Mouse (Mus musculus) embryonic facial prominence, embryonic 11.5 days (tissue): ENCODE data around the gene Lrrc27. TPM values are rescaled to one million over a fixed set of nuclear protein-coding genes. Genes with fewer than 3 reads are reported as not detected.
A peak's percentile ranks its signal among the peaks of the same experiment; 100 is the strongest.

ENCODE experiments used
- ATAC-seq: fragments of 200-750 bp; cut with Nextera tagmentation; replicated peaks from 2 replicates; pipeline ENCODE4 v1.8.0; 2017; ENCODE audit warnings: low read depth; ENCODE audit not compliant: insufficient number of reproducible peaks, low FRiP score, low TSS enrichment
- DNase-seq: peaks from one replicate; pipeline ENCODE4 v3.0.0-alpha.2; 2015; ENCODE audit warnings: low spot score
- H3K27ac ChIP-seq: fragments of 300-500 bp; sonication (generic); replicated peaks from 2 replicates; pipeline ENCODE4 v1.5.1; 2014; ENCODE audit warnings: mild to moderate bottlenecking, low read depth, low read length, control low read depth
- H3K27me3 ChIP-seq: fragments of 300-500 bp; sonication (generic); 2 replicates; pipeline ENCODE4 v1.6.1; 2014; ENCODE audit warnings: mild to moderate bottlenecking, low read length, moderate library complexity, mixed read lengths; ENCODE audit not compliant: control insufficient read depth, insufficient read depth
- H3K36me3 ChIP-seq: fragments of 300-500 bp; sonication (generic); replicated peaks from 2 replicates; pipeline ENCODE4 v1.6.1; 2014; ENCODE audit warnings: low read depth, mild to moderate bottlenecking, low read length, moderate library complexity, mixed read lengths; ENCODE audit not compliant: control insufficient read depth, insufficient read depth
- H3K4me1 ChIP-seq: fragments of 300-500 bp; sonication (generic); 2 replicates; pipeline ENCODE4 v1.6.1; 2014; ENCODE audit warnings: low read length, mixed read lengths; ENCODE audit not compliant: control insufficient read depth, insufficient read depth
- H3K4me2 ChIP-seq: fragments of 300-500 bp; sonication (generic); 2 replicates; pipeline ENCODE4 v1.6.1; 2014; ENCODE audit warnings: low read depth, mild to moderate bottlenecking, control low read depth, low read length, moderate library complexity
- H3K4me3 ChIP-seq: fragments of 300-500 bp; sonication (generic); 2 replicates; pipeline ENCODE4 v1.5.1; 2014; ENCODE audit warnings: low read depth, low read length, control low read depth
- H3K9ac ChIP-seq: fragments of 300-500 bp; sonication (generic); replicated peaks from 2 replicates; pipeline ENCODE4 v1.6.1; 2014; ENCODE audit warnings: mild to moderate bottlenecking, control low read depth, low read length
- H3K9me3 ChIP-seq: fragments of 300-500 bp; sonication (generic); replicated peaks from 2 replicates; pipeline ENCODE4 v1.6.1; 2016; ENCODE audit warnings: mild to moderate bottlenecking, low read length, inconsistent platforms, mixed read lengths; ENCODE audit not compliant: control insufficient read depth
- WGBS: fragments of 180-500 bp; shearing (Covaris S2); extraction: QIAGEN DNeasy Blood & Tissue Kit; methylation state at CpG from one replicate; pipeline ENCODE4 v1.1.7; 2014; 5-methylcytosine and 5-hydroxymethylcytosine counted together
- polyA plus RNA-seq: library from polyadenylated mRNA; unstranded; fragments of >200 nt; fragmentation: Nextera tagmentation; extraction: Ambion mirVana; gene quantifications from 2 replicates; pipeline ENCODE4 v1.2.1, GENCODE M21; 2014

The Lrrc27 gene
- 5.8 and 5.9 TPM in 2 replicates for polyA plus RNA-seq

DNA sequence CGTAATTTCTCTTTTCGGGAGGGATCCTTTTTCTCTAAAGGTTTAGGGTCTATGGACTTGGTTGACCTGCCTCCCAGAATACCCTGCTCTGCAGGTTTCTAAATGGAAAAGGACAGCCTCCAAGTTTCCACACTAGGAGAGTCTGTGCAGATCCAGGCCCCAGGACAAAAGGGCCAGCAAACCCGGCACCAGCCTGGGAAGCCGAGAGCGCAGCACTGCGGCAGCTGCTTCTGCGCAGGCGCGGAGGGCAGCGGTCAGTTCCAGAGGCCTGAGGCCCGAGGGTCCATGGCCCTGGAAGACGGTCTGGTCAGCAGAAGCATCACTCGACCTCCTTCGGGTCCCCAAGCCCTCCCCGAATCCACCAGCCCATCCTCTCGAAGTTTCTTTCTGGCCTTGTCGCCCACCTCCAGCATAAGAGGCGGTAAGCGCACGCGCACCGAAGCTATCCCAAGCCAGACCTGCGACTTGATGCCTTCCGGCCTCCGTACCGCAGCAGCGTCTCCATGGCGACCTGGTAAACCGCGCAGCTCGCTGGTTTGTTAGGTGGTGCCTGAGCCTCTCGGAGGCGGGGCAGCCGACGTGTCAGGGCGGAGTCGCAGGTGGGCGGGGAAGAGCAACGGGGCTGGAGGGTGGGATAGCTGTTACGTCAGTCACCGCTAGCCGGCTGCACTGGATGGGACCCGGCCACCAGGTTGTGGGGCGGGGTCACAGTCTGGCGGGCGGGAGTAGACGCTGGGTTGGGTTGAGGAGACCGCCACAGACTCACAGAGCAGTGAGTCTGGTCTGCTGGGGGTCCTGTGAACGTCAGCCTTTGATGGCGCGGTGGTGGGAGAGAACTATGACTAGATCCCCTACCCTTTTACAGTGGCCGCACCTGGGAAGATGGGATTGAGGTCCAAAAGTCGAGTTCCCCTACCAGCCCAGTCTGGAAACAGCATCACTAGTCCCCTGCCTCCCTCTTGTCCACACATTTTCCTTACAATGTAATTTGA, at the start of gene Lrrc27, which contains the start of gene Stk32c:
Gene Lrrc27 (plus strand): TSS at position 235 of the 992 bp plus-strand sequence.
Gene Stk32c (minus strand): TSS at position 554 of the 992 bp plus-strand sequence.
- no peaks in the 10 kb centered on the region for H3K36me3 ChIP-seq
- peak within 1 kb of the TSS; percentile 85 for H3K9ac ChIP-seq
- peak within 1 kb of the TSS; percentile 52 for H3K4me2 ChIP-seq
- WGBS, result 3% methylated on average over 53 of the region's 53 CpGs
- no peaks in the 10 kb centered on the region for H3K9me3 ChIP-seq
- peak; percentile 99 for DNase-seq
- peak within 1 kb of the TSS; percentile 50 for H3K4me3 ChIP-seq
- H3K4me1 ChIP-seq, result no peaks in the 10 kb centered on the region
- peak within 1 kb of the TSS; percentile 67 for H3K27ac ChIP-seq
- no peaks in the 10 kb centered on the region for H3K27me3 ChIP-seq
- peak; percentile 98 for ATAC-seq

DNA sequence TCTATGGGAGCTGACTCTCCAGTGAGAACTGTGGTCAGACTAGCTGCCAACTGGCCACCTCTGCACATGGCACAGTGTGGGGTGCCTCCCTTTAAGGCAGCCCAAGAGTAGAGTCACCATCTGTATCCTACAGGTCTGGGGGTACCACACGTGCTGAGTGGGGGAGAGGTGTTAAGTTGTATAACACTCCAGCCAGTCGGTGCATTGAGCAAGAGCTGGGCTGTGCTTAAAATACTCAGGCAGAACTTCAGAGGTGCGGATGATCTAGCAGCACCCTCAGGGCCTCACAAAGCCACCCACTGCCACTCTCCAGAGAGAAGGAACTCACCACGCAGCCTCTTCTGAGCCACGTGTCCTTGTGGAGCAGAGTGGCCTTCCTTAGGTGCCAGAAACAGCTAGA, 48.4 kb upstream of the Lrrc27 start:
- Histone ChIP-seq H3K36me3 (no peaks in the 10 kb centered on the region), H3K4me2 (no peak overlapping the region), H3K9me3 (no peaks in the 10 kb centered on the region), H3K4me1 (no peaks in the 10 kb centered on the region), H3K4me3 (no peak overlapping the region), H3K9ac (no peak overlapping the region), H3K27me3 (no peaks in the 10 kb centered on the region; the same call in 1 of the 2 replicates), H3K27ac (no peak overlapping the region)
- WGBS, result 85% methylated on average over 5 of the region's 5 CpGs
- ATAC-seq (no peak), DNase-seq (no peak)

DNA sequence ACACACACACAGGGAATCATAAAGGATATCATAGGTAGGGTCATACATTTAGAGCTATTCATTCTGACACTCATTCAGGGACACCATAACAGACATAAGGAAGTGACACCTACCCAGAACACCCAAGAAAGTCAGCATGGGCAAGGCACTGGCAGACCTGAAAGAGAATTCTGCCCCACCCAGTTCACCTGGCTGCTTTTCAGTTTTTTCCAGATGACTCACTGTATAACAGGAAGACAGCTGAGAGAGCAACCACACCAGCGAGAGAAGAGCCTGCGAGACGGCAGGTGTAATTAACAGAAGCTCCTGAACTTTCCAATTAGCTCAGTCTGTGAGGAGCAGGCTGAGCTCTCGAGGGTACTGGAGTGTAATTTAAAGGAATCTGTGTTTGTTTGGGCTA, 43.6 kb upstream of the Lrrc27 start:
- Histone ChIP-seq H3K4me1 (no peaks in the 10 kb centered on the region), H3K9me3 (no peaks in the 10 kb centered on the region), H3K36me3 (no peaks in the 10 kb centered on the region), H3K9ac (no peak overlapping the region), H3K27ac (no peak overlapping the region), H3K4me3 (no peak overlapping the region), H3K4me2 (no peak overlapping the region), H3K27me3 (no peaks in the 10 kb centered on the region)
- DNase-seq (no peak), ATAC-seq (no peak)
- 69% methylated on average over 4 of the region's 4 CpGs for WGBS

DNA sequence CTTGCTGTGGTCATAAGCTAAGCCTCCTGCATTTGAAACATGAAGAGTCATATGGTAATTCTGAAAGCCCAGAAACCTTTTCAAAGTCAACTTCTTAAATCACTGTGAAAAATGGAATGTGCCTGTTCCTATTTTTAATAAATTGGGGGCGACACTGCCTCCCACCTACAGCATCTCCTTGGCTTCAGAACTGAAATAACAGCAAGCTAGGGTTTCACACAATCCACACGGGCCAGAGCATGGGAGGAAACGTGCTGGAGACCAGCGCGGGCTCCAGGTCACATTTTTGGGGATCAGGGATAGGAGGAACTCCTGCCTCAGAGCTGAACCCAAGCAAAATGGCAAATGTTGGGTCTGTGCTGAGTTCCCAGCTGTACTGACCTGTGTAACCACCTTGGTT, 33.5 kb upstream of the Lrrc27 start:
- ATAC-seq (no peak), DNase-seq (no peak)
- H3K36me3 ChIP-seq, result no peaks in the 10 kb centered on the region
- no peaks in the 10 kb centered on the region for H3K9me3 ChIP-seq
- no peak overlapping the region for H3K27ac ChIP-seq
- no peak overlapping the region for H3K4me3 ChIP-seq
- 78% methylated on average over 5 of the region's 5 CpGs for WGBS
- no peaks in the 10 kb centered on the region for H3K27me3 ChIP-seq
- no peak overlapping the region for H3K4me2 ChIP-seq
- no peaks in the 10 kb centered on the region for H3K4me1 ChIP-seq
- H3K9ac ChIP-seq, result no peak overlapping the region

DNA sequence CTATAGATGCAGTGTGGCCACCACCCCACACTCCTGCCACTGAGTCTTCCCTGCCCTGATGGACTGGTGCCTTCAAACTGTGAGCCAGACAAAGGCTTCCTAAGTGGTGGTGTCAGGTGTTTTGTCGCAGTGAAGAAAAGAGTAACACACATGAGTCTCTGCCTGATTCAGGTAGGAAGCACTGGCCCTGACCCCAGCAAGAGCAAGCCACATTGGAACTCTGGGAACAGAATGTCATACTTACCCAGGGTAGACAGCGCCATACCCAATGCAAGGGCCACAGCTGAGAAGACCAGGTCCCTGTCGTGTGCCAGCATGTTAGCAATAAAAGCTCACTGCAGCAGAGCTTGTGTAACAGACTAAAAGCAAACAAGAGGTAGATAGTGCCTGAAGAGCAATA, 32.7 kb upstream of the Lrrc27 start:
- Histone ChIP-seq H3K27ac (no peak overlapping the region), H3K36me3 (no peaks in the 10 kb centered on the region), H3K4me2 (no peak overlapping the region), H3K9me3 (no peaks in the 10 kb centered on the region), H3K4me3 (no peak overlapping the region), H3K4me1 (no peaks in the 10 kb centered on the region), H3K9ac (no peak overlapping the region), H3K27me3 (no peaks in the 10 kb centered on the region)
- WGBS, result 89% methylated on average over 3 of the region's 3 CpGs
- ATAC-seq (no peak), DNase-seq (no peak)

DNA sequence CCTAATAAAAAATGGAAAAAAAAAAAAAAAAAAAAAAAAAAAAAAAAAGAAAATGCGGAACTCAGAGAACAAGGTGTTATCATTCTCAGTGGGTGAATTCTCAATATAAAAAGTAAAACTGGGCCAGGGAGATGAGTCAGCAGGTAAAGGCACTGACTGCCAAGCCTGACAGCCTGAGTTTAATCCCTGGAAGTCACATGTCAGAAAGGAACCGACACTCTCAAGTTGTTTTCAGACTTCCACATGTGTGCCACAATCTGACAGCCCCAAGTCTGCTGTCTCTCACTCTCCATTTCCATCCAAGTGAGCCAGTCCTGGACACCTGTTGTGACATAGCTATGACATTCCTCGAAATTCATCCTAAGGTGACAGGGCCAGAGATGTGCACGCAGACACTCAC, 28.4 kb upstream of the Lrrc27 start:
- Histone ChIP-seq H3K9me3 (no peaks in the 10 kb centered on the region), H3K36me3 (no peaks in the 10 kb centered on the region), H3K4me2 (no peak overlapping the region), H3K4me3 (no peak overlapping the region), H3K27ac (no peak overlapping the region), H3K9ac (no peak overlapping the region), H3K4me1 (no peaks in the 10 kb centered on the region; the same call in 1 of the 2 replicates), H3K27me3 (peaks cover 21% of the 10 kb centered on the region)
- WGBS, result 79% methylated on average over 4 of the region's 4 CpGs
- ATAC-seq, result no peak
- no peak for DNase-seq

DNA sequence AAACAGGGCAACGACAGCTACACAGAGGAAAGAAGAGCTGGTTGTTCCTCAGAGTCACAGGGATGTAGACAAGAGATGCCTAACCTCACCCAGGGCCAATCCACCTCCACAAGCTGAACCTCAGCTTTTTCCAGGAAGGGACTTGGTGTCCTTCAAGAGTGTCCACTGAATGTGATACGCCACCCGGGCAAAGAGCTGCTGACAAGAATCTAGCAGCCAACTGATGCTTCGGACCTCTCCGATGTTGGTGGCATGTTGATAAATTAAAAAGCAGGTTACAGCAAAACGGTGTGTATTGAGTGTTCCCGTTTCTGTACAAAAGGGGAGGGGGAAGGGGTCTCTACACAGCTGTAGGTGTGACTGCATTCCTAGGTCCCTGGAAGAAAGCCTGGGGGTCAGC, 27.9 kb upstream of the Lrrc27 start:
- H3K4me1 ChIP-seq, result no peaks in the 10 kb centered on the region; the same call in 1 of the 2 replicates
- no peak overlapping the region for H3K27ac ChIP-seq
- no peak overlapping the region for H3K9ac ChIP-seq
- no peak overlapping the region for H3K4me2 ChIP-seq
- peaks cover 21% of the 10 kb centered on the region for H3K27me3 ChIP-seq
- WGBS, result 85% methylated on average over 7 of the region's 7 CpGs
- ATAC-seq (no peak), DNase-seq (no peak)
- no peaks in the 10 kb centered on the region for H3K9me3 ChIP-seq
- H3K36me3 ChIP-seq, result no peaks in the 10 kb centered on the region
- H3K4me3 ChIP-seq, result no peak overlapping the region

DNA sequence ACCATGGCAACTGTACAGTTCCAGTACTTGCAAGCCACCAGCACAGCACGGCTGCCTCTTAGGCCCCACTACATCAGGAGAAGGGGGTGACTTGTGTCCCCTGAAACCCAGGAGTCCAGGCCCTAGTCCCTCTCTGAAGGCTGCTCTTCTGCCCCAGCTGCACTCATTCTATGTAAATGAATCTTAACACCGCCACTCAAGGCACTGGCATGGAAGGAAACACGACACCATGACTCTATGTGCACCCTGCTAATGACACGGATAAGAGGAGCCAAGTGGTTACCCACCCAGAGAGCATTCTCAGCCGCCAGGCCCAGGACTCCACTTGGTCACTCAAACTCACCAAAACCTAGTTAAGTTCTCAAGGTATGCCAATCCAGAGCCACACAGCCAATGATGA, 26.8 kb upstream of the Lrrc27 start:
- H3K4me3 ChIP-seq, result no peak overlapping the region
- H3K27me3 ChIP-seq, result peaks cover 21% of the 10 kb centered on the region
- no peak overlapping the region for H3K27ac ChIP-seq
- H3K4me2 ChIP-seq, result no peak overlapping the region
- H3K9me3 ChIP-seq, result no peaks in the 10 kb centered on the region
- ATAC-seq (no peak), DNase-seq (no peak)
- 45% methylated on average over 5 of the region's 5 CpGs for WGBS
- no peaks in the 10 kb centered on the region; the same call in 1 of the 2 replicates for H3K4me1 ChIP-seq
- H3K36me3 ChIP-seq, result no peaks in the 10 kb centered on the region
- H3K9ac ChIP-seq, result no peak overlapping the region
